Mouse (Mus musculus): ENCODE measurements around the gene Fggy.
A peak's percentile ranks its signal among the peaks of the same experiment; 100 is the strongest.

Gene Fggy

GRCm38 (mm10) chr4:95915628-95916579, 358.6 kb downstream of the Fggy start:
- no peak for DNase-seq

- no peak for DNase-seq
These were observed 360.4 kb downstream of the Fggy start for GRCm38 (mm10) chr4:95917703-95918102.

- DNase-seq: no peak
These were observed 363.1 kb downstream of the Fggy start for GRCm38 (mm10) chr4:95920448-95920847.

DNA sequence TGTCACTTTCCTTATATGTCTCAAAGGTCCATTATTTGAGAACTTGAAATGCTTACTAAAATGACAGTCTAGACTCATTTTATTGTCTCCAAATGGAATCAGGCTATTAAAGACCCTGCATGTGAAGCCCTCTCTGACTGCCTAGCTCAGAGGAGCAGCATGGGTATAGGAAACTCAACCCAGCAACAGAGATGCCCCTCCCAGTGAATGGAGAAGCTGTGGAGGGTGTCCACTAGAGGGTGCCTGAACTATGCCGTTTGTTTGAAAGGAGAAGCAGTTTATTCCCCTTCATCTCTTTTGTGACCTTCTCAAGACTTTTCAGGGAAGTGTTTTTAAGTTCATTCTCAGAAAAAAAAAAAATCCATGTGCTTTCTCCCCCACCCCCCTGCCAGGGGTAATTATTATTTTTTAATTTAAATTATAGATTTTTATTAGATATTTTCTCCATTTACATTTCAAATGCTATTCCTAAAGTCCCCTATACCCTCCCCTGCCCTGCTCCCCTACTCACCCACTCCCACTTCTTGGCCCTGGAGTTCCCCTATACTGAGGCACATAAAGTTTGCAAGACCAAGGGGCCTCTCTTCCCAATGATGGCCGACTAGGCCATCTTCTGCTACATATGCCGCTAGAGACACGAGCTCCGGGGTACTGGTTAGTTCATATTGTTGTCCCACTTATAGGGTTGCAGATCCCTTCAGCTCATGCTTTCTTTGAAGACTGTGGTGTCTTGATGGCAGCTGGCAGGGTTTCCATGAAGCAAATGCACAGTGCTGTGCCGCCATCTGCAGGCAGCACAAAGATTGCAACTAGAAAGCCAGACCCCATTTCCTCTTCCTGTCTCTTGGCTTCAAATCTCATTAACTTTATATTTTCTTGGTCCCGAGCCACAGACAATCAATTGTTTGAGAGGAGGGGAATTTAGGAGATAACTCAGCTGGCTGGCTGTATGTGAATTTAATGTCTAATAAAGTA, 367.2 kb downstream of the Fggy start:
- DNase-seq: peak; percentile 49

DNA sequence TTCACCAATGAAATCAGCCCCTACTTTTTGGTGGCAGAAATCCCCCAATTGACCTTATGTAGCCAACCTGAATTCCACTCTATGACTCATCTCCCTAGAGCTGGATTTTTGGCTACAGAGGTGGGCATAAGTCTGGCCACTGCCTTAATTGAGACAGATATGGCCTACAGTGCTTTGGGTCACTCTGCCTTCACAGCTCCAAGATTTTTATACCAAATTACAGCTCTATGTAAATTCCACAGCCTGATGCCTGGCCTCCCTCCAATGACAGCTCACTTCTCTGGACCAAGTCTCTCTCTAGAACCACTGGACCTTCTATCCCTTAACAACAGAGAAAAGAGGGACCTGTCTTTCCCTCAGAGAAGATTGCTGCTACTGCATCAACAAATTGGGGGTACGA, 371.5 kb downstream of the Fggy start:
- no peak for DNase-seq

DNA sequence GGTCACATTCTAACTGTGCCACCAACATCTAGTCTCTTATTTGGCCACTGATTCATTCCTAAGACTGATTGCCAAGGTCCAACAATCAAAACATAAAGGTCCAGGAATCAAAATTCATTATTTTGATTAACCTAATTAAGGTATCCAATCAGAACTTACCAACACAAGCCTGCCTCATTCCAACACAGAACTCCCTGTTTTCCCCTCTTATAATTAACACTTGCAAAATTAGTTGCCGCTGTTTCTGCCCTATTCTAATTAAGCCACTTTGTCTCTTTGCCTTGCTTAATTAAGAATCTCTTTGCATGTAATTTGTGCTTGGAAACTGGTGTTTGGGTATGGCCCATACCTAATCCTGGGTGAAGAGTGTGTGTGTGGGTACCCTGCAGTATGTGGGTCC, 372.6 kb downstream of the Fggy start:
- DNase-seq: no peak

- DNase-seq: no peak
These were observed 374.0 kb downstream of the Fggy start for GRCm38 (mm10) chr4:95931331-95931730.

DNA sequence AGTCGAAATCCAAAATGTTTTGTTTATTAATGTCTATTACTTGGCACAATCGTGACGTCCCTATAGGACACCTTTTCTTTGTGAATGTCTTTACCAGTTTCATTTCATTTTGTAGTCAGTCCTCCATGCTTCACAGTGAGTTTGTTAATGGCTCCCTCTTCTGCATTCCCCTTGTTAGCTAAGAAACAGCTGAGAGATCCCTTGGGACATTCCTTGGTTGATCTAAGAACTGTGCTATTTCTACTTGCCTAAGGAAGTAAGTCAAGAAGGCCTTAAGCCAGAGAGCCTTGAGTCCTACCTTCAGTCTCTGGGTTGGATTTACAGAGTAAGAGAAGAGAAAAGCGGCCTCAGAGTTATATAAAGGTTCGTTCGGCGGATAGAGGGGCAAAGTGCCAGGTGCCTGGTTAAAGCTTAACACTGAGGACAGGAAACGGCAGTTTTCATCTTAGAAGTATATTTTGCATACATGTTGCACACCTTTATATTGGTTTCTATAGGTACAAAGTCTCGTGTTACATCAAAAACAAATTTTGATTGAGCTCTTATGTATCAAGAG, 376.6 kb downstream of the Fggy start:
- no peak for DNase-seq

DNA sequence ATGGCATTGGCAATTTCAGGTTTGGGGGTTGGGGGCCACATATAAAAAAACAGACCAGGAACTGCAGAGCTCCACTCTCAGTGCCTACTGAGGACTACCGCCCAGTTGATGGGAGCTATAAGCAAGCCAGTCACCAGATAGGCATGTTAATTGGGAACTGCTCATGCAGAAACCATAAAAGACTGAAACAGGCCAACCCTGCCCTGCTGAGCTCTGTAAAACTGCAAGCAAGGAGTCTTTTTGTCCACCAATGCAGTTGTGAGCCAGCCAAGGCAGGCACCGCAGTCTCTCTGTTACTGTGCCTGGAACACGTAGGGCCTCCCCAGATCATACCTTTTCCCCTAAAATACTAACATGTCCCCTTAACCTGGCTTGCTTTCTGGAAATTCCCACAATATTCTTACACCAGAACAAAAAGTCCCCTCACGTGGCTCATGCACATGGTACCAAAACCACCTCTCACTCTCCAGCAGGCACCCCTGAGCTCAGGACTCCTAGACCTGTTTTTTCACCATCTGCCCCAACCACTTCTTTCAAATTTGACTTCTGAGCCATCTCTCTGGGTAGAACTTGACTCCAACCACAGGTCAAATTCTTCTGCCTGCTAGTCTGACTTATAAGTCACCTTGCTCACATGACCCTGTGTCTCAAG, 377.2 kb downstream of the Fggy start:
- DNase-seq: no peak

GRCm38 (mm10) chr4:95938701-95939100, 381.4 kb downstream of the Fggy start:
- no peak for DNase-seq

- no peak for DNase-seq
These were observed 390.6 kb downstream of the Fggy start for GRCm38 (mm10) chr4:95947896-95948295.

DNA sequence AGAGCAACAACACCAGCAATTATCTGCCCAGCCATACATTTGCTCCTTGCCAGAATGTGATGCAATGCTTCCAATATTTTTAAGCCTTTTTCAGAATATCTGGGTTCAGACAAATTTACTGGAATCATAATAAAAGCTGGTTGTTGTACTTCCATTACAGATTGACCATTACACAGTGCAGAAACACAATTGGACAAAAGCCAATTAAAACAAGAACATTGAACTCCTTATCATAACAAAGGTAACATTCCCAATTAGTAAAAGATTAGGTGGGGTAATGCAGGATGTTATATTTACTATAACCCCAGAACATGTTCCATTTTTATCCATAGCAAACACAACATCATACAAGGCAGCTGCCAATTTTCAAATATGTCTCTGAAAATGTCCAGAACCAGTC, 396.0 kb downstream of the Fggy start:
- no peak for DNase-seq

DNA sequence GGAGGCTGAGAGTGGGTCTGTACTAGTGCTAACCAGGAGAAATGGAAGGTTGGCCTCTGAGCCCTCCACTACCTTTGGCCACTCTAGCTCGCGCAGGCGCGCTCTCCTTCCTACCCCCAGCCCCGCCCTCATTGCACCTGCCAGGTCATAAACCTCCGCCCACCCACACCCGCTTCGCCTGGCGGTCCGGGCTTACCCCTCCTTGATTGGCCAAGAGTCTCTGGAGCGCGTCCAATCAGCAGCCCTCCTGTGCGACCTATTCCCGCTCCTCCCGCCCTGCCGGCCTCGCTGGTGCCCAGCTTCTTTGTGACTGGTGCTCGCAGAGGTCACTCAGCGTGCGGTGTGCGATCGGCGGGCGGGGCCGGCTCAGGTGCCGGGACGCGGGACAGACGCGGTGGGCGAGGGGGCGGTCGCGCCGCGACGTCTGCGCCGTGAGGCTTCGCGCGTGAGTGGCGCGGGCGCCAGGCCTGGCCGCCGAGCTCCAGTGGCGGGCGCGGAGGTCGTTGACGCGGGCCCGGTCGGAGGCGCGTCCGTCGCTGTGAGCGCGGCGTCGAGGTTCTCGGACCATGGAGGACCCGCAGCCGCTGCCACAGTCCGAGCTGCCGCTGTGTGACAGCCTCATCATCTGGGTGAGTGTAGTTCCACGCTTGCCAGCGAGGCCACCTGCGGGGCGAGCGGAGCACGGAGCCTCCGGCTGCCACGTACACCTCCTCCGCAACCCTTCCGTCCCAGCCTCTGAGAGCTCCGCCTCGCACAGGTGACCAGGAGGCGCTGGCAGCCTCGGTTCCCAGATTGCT, 409.8 kb downstream of the Fggy start, which contains the start of gene Hook1:
Gene Hook1, plus strand, starts transcription at position 313 of the 797 bp plus-strand sequence.
- peak; percentile 99 for DNase-seq

All from cerebellum, adult 9-10 months (tissue).